In genomic region chr11:41533009-41533408, GRCm38 (mm10) we compare ENCODE assay signal across 16 mouse cellular contexts.
"Had no signal": no experiment of that assay in that cellular context is flagged by ENCODE, and none has a peak within 500 bp of the region (broad histone marks: within the 10 kb centered on the region; RNA-seq: fewer than 3 reads in every experiment).

No protein-coding gene starts in this region.

- DNase-seq: kidney, adult 11 months; kidney, adult 9 months; kidney, postnatal 36 days; left cerebral cortex, postnatal 4 days; lung, adult 18-20 months; retina, postnatal 1 day; right cerebral cortex, postnatal 4 days; spleen, adult 18-20 months; thymus, adult 2 months; thymus, postnatal 25 days had no signal

- H3K27me3 ChIP-seq: limb, embryonic 13.5 days; neural tube, embryonic 13.5 days; stomach, embryonic 15.5 days had no signal

- H3K27ac ChIP-seq: kidney, postnatal 0 days; limb, embryonic 13.5 days; liver, embryonic 14.5 days; neural tube, embryonic 13.5 days; stomach, embryonic 15.5 days had no signal

- H3K9me3 ChIP-seq: limb, embryonic 13.5 days; neural tube, embryonic 13.5 days; stomach, embryonic 15.5 days had no signal

- H3K36me3 ChIP-seq: limb, embryonic 13.5 days; neural tube, embryonic 13.5 days; stomach, embryonic 15.5 days had no signal

- H3K4me3 ChIP-seq: layer of hippocampus, adult 2 months; limb, embryonic 13.5 days; neural tube, embryonic 13.5 days; stomach, embryonic 15.5 days had no signal

- H3K9ac ChIP-seq: limb, embryonic 13.5 days; liver, embryonic 14.5 days; neural tube, embryonic 13.5 days; stomach, embryonic 15.5 days had no signal

- H3K4me2 ChIP-seq: limb, embryonic 13.5 days; neural tube, embryonic 13.5 days; stomach, embryonic 15.5 days had no signal

- H3K4me1 ChIP-seq: stomach, embryonic 15.5 days had no signal
